22 mouse cellular contexts compared by ENCODE assay signal in genomic region chr10:62668043-62668442, GRCm38 (mm10). TPM values are rescaled to one million over a fixed set of nuclear protein-coding genes. Genes with fewer than 3 reads are reported as not detected.
DNase-seq lines count a peak whose midpoint lies in the region; ATAC-seq lines count a peak whose summit lies in the region.
"Had no signal": no experiment of that assay in that cellular context is flagged by ENCODE, and none has a peak within 500 bp of the region (broad histone marks: within the 10 kb centered on the region; RNA-seq: fewer than 3 reads in every experiment).

No protein-coding gene starts in this region.

- no peak overlapping the region for H3K27ac ChIP-seq in intestine, embryonic 15.5 days
- H3K27ac ChIP-seq in liver, embryonic 13.5 days: no peak overlapping the region
- H3K27ac ChIP-seq: forebrain, embryonic 15.5 days; heart, embryonic 10.5 days; hindbrain, postnatal 0 days; kidney, postnatal 0 days; limb, embryonic 10.5 days; midbrain, embryonic 12.5 days had no signal

- no peaks in the 10 kb centered on the region for H3K27me3 ChIP-seq in intestine, embryonic 15.5 days (replicated peaks)
- peaks cover 13% of the 10 kb centered on the region; the same call in 1 of the 2 replicates for H3K27me3 ChIP-seq in liver, embryonic 13.5 days
- H3K27me3 ChIP-seq: forebrain, embryonic 15.5 days; midbrain, embryonic 12.5 days had no signal

- H3K4me2 ChIP-seq in intestine, embryonic 15.5 days (replicated peaks): no peak overlapping the region
- H3K4me2 ChIP-seq in liver, embryonic 13.5 days: peak overlapping the region; percentile 27
- H3K4me2 ChIP-seq: forebrain, embryonic 15.5 days; midbrain, embryonic 12.5 days had no signal

- no peaks in the 10 kb centered on the region for H3K36me3 ChIP-seq in intestine, embryonic 15.5 days
- H3K36me3 ChIP-seq in liver, embryonic 13.5 days: no peaks in the 10 kb centered on the region
- H3K36me3 ChIP-seq: forebrain, embryonic 15.5 days; heart, embryonic 10.5 days; limb, embryonic 10.5 days; midbrain, embryonic 12.5 days had no signal

- ATAC-seq in intestine, embryonic 15.5 days: peak; percentile 86
- peak; percentile 94 for ATAC-seq in liver, embryonic 13.5 days (ENCODE audit: low read depth)
- ATAC-seq in megakaryocyte-erythroid progenitor cell, adult 5-6 weeks (replicated peaks; ENCODE audit: low FRiP score, low TSS enrichment, poor library complexity, severe bottlenecking): peak; percentile 86
- ATAC-seq: activated CD4-positive, CD25-positive, alpha-beta regulatory T cell, adult 4 months; forebrain, embryonic 15.5 days; hindbrain, postnatal 0 days; lung, postnatal 0 days had no signal

- H3K9me3 ChIP-seq in intestine, embryonic 15.5 days: no peaks in the 10 kb centered on the region
- no peaks in the 10 kb centered on the region for H3K9me3 ChIP-seq in liver, embryonic 13.5 days (replicated peaks)
- H3K9me3 ChIP-seq: forebrain, embryonic 15.5 days; heart, embryonic 10.5 days; limb, embryonic 10.5 days; midbrain, embryonic 12.5 days had no signal

- H3K9ac ChIP-seq in intestine, embryonic 15.5 days: no peak overlapping the region
- H3K9ac ChIP-seq in liver, embryonic 13.5 days: no peak overlapping the region
- H3K9ac ChIP-seq: forebrain, embryonic 15.5 days; midbrain, embryonic 12.5 days had no signal

- peak; percentile 53 for DNase-seq in c-Kit-positive CD71-positive TER-119-negative erythroid progenitor cells, embryonic 14.5 days (ENCODE audit: low read depth)
- peak; percentile 57 for DNase-seq in liver, embryonic 13.5 days
- no peak for DNase-seq in adrenal gland, adult 2 months
- DNase-seq in layer of hippocampus, adult 8-10 months (ENCODE audit: low spot score in 2 of 2): no peak
- DNase-seq in cerebellum, adult 11 months: no peak
- DNase-seq: adrenal gland, postnatal 10 days; cerebellum, adult 11-12 months; cerebellum, postnatal 25 days; gastrocnemius, postnatal 10 days; kidney, adult 18-20 months; thymus, postnatal 14 days had no signal

- 57% methylated on average over 5 of the region's 5 CpGs for WGBS in intestine, embryonic 15.5 days
- 12% methylated on average over 5 of the region's 5 CpGs for WGBS in liver, embryonic 13.5 days (ENCODE audit: insufficient replicate concordance)

- H3K4me3 ChIP-seq in intestine, embryonic 15.5 days (replicated peaks): no peak overlapping the region
- H3K4me3 ChIP-seq in liver, embryonic 13.5 days (replicated peaks): no peak overlapping the region
- H3K4me3 ChIP-seq: forebrain, embryonic 15.5 days; heart, embryonic 10.5 days; limb, embryonic 10.5 days; midbrain, embryonic 12.5 days had no signal

- 0 out of 2 replicates have a peak, but pooled peaks cover 2% of the 10 kb centered on the region for H3K4me1 ChIP-seq in intestine, embryonic 15.5 days (replicated peaks)
- peaks cover 30% of the 10 kb centered on the region for H3K4me1 ChIP-seq in liver, embryonic 13.5 days (replicated peaks)
- H3K4me1 ChIP-seq: forebrain, embryonic 15.5 days; midbrain, embryonic 12.5 days had no signal

RNA-seq across cellular contexts. Expression of gene Ddx50, which starts 17.0 kb away (rescaled TPM):
- 99.8 and 112 TPM in 2 replicates for polyA plus RNA-seq in intestine, embryonic 15.5 days (2015; fragmentation: Nextera tagmentation; extraction: Ambion mirVana)
- 39.3 and 50.7 TPM in 2 replicates for polyA plus RNA-seq in liver, embryonic 13.5 days (2015; fragmentation: Nextera tagmentation; extraction: Ambion mirVana)
- total RNA-seq in megakaryocyte-erythroid progenitor cell, adult 5-6 weeks (2014; fragmentation: Nextera tagmentation): 95.7 and 110 TPM in 2 replicates
- 92.5 and 102 TPM in 2 replicates for total RNA-seq in megakaryocyte-erythroid progenitor cell, adult 5-6 weeks (2017)
- total RNA-seq in adrenal gland, adult 2 months (2021): 100 to 1,000 TPM; 103 to 108 TPM
- polyA plus RNA-seq in adrenal gland, adult 2 months (2012; rRNA removed): 2.7 and 4.1 TPM in 2 replicates
- total RNA-seq in layer of hippocampus, adult 8-10 months (2022): 10 to 100 TPM; 79.4 to 94.0 (median 85.6) TPM

RNA-seq across cellular contexts. Expression of gene Stox1, which starts 57.9 kb away (rescaled TPM):
- polyA plus RNA-seq in intestine, embryonic 15.5 days (2015; fragmentation: Nextera tagmentation; extraction: Ambion mirVana): 1.0 and 1.1 TPM in 2 replicates
- 0.30 and 0.42 TPM in 2 replicates for polyA plus RNA-seq in liver, embryonic 13.5 days (2015; fragmentation: Nextera tagmentation; extraction: Ambion mirVana)
- not detected in 2 replicates for total RNA-seq in megakaryocyte-erythroid progenitor cell, adult 5-6 weeks (2014; fragmentation: Nextera tagmentation)
- total RNA-seq in megakaryocyte-erythroid progenitor cell, adult 5-6 weeks (2017): not detected in 2 replicates
- 1 to 10 TPM in 1 of 2 experiments, under 1 TPM in 1; 0.61 to 1.1 TPM for total RNA-seq in adrenal gland, adult 2 months (2021)
- polyA plus RNA-seq in adrenal gland, adult 2 months (2012; rRNA removed): 0.18 TPM in 1 of 2 replicates, not detected in the other
- 1 to 10 TPM; 2.4 to 3.7 (median 2.5) TPM for total RNA-seq in layer of hippocampus, adult 8-10 months (2022)
- total RNA-seq: monocyte, adult 5-6 weeks had no signal

Comparison
In these comparisons a context has a peak if more than half of its experiments do, and no peak if none do; other contexts are left out.
1. DNase-seq: peak in c-Kit-positive CD71-positive TER-119-negative erythroid progenitor cells, embryonic 14.5 days (single experiment) and liver, embryonic 13.5 days (single experiment); none in adrenal gland, adult 2 months (single experiment), layer of hippocampus, adult 8-10 months (0 of 2) and cerebellum, adult 11 months (single experiment).
2. Peak in every context shown above with its lines, with median percentiles within 50 percentile points of each other: ATAC-seq.